Mouse (Mus musculus) cerebellum, adult (tissue): Measurements from ENCODE around the gene Dcaf10.

Experiments used
- ATAC-seq: cut with Nextera tagmentation; 2 replicates; pipeline ENCODE4 v1.9.2; 2017; ENCODE audit warnings: mild to moderate bottlenecking, moderate library complexity, mixed read lengths; ENCODE audit not compliant: insufficient number of reproducible peaks, low FRiP score, low TSS enrichment

Dcaf10 gene

GRCm38 (mm10) chr4:45418229-45418950 lies 76.5 kb downstream of the Dcaf10 start:
- 0 out of 2 replicates have a peak, but pooled peaks have one; percentile 12 for ATAC-seq

DNA sequence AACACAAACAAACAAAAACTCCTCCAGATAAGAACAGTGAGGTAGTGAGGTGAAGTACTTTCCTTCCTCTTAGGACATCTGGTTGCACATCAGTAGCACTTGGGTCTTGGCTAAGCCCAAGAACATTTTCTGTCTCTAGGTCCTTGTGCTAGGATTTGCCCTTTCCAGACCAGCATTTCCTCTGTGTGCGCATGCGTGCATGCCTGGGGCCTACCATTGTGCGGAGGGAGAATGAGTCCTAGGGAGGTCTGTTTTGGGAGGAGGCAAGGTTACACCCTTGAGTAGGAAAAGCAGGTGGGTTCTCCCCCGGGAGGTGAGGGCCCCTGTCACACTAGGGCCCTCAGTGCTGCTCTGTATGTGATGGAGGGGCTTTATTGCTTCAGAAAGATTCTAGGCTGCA lies 77.2 kb downstream of the Dcaf10 start:
- ATAC-seq = no peak

DNA sequence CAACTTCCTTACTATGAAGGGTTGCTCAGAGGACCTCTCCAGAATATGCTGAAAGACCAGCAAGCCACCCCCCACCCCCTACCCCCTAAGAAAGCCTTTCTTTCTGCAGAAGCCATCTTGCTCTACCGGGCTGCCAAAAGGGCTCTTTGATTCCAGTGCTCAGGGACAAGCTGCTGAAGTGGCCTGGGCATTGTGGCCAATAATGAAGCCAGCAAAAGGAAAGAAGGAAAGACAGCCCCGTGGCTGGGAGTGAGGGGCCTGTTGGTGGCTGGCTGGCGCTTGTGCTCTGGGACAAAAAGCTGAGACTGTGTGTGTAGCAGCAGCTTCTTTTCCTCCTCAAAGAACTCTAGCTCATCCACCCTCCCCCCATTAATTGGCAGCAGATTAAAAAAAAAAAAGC lies 78.8 kb downstream of the Dcaf10 start:
- ATAC-seq = no peak

GRCm38 (mm10) chr4:45421519-45422260 lies 79.8 kb downstream of the Dcaf10 start:
- no peak for ATAC-seq

- no peak for ATAC-seq
These were observed 80.7 kb downstream of the Dcaf10 start for GRCm38 (mm10) chr4:45422640-45423039.

GRCm38 (mm10) chr4:45423406-45423805 lies 81.5 kb downstream of the Dcaf10 start:
- no peak for ATAC-seq

DNA sequence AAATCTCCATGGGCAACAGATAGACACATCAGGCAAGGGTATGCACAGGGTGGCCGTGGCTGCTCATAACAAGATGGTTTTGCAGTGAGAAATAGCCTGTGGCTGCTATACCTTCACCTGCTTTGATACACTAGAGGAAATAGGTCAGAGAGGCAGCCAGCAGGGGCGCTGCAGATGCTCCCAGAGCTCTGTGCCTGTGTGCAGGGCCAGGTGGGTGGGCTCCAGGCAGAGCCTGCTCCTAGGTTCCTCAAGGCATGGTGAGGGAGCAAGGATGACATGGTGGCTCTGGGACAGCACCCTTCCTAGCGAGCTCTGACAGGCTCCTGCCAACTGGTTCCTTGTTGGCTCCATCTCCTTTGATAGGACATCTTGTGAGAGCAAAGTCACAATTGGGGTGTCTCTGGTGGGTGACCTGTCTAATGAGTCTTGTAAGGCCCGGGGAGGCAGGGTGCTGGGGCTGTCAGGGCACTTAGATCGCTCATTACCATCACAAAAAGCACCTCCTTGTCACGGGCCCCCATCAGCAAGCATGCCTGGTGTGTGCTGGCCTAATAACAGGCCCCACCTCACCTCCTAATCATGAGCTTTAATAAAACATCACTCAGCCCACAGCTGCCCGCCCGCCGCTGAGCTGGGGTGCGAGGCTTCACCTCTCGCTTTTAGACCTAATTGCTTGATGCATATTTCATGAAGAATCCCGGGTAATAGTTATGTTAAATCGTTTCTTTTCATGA lies 85.0 kb downstream of the Dcaf10 start:
- no peak for ATAC-seq
